Mouse (Mus musculus): ENCODE data around the gene Matn4. TPM values are rescaled to one million over a fixed set of nuclear protein-coding genes. Genes with fewer than 3 reads are reported as not detected.

Matn4 gene
- total and polyA plus RNA-seq, 2 experiments from 2014 or later, result 1.1 to 1.7 TPM

DNA sequence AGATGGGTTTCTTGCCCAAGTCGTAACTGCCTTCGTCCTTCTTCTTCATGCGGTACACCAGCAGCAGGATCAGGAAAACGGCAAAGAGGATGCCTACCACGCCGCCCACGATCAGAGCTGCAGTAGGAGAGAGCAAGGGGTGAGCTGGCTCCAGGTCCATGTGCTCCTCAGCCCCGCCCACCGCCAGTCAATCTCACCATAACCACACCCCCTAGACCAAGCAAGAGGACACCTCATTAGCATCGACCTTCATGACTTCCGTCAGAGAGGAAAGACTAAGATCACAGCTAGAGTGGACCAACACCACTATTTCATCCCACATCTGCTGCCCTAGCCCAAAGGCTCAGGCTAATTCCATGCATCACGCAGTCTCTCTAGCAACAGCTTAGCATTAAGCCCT lies 21.2 kb upstream of the Matn4 start:
- H3K4me3 ChIP-seq (ENCODE audit: low read depth, low read length), result no peak overlapping the region
- no peak for ATAC-seq (ENCODE audit: insufficient read depth, low read depth)
- WGBS, result 41% methylated on average over 12 of the region's 12 CpGs

DNA sequence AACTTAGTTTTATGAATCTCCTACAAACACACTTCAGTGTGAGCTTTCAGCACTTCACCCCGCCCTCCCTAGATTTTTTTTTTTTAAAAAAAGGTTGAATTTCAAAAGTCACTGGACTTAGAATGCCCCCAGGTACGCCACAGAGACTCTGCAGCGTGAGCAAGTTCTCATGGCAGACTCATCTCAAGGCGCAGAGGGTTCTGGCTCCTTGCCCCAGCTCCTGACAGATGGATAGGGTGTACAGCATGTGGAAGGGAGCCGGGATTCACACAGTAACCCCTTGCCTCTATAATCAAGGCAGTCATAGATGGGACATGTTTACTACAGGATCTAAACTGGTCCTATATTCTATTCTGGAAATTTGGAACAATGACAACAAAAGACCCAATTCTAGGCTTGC lies 20.4 kb upstream of the Matn4 start:
- no peak for TF ChIP-seq EP300 (IDR thresholded peaks at IDR 0.05; ENCODE audit: low read depth)
- no peak for TF ChIP-seq CTCF (IDR thresholded peaks at IDR 0.05; ENCODE audit: low read depth)
- no peak for ATAC-seq (ENCODE audit: insufficient read depth, low read depth)
- peaks cover 32% of the 10 kb centered on the region for H3K36me3 ChIP-seq (replicated peaks; ENCODE audit: control insufficient read depth, insufficient read depth, low read length)

More for the DNA sequence above, 21.2 kb upstream of the Matn4 start:
- H3K4me1 ChIP-seq (ENCODE audit: control insufficient read depth, insufficient read depth), result no peaks in the 10 kb centered on the region
- no peak overlapping the region for H3K9ac ChIP-seq (replicated peaks; ENCODE audit: low read depth, low read length)
- DNase-seq (ENCODE audit: low spot score), result no peak
- no peak for TF ChIP-seq EP300 (IDR thresholded peaks at IDR 0.05; ENCODE audit: low read depth)
- no peak for TF ChIP-seq CTCF (IDR thresholded peaks at IDR 0.05; ENCODE audit: low read depth)
- H3K9me3 ChIP-seq (replicated peaks; ENCODE audit: control insufficient read depth, low read length), result no peaks in the 10 kb centered on the region
- no peak overlapping the region for H3K4me2 ChIP-seq (ENCODE audit: low read depth, low read length)
- no peak overlapping the region for H3K27ac ChIP-seq (ENCODE audit: low read depth)
- H3K36me3 ChIP-seq (replicated peaks; ENCODE audit: control insufficient read depth, insufficient read depth, low read length), result peaks cover 32% of the 10 kb centered on the region
- H3K27me3 ChIP-seq (ENCODE audit: control insufficient read depth, insufficient read depth, low read length), result 0 out of 2 replicates have a peak, but pooled peaks cover 4% of the 10 kb centered on the region

DNA sequence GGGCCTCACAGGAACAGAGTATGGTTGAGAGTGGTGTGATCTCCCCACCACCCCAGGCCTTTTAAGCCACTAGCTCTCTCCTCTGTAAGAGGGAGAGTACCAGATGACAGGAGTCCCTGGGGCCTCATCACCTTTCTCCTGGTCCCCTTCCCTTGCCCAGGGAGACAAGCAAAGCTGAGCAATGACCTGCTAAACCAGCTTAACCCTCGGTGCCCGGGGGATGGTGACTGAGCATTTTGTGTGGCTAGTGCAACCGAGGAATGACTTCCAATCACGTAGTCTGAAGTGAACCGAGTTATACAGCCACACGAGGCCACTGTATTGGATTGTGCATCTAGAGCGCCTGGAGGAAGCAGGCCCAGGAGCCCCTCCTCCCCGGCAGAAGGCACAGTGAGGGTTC lies 19.4 kb upstream of the Matn4 start:
- Histone ChIP-seq H3K27me3 (ENCODE audit: control insufficient read depth, insufficient read depth, low read length) (0 out of 2 replicates have a peak, but pooled peaks cover 5% of the 10 kb centered on the region), H3K9me3 (replicated peaks; ENCODE audit: control insufficient read depth, low read length) (no peaks in the 10 kb centered on the region), H3K36me3 (replicated peaks; ENCODE audit: control insufficient read depth, insufficient read depth, low read length) (peaks cover 31% of the 10 kb centered on the region), H3K4me2 (ENCODE audit: low read depth, low read length) (no peak overlapping the region), H3K27ac (ENCODE audit: low read depth) (no peak overlapping the region), H3K9ac (replicated peaks; ENCODE audit: low read depth, low read length) (no peak overlapping the region), H3K4me1 (ENCODE audit: control insufficient read depth, insufficient read depth) (no peaks in the 10 kb centered on the region), H3K4me3 (ENCODE audit: low read depth, low read length) (no peak overlapping the region)
- WGBS, result 86% methylated on average over 8 of the region's 8 CpGs
- TF ChIP-seq CTCF (IDR thresholded peaks at IDR 0.05; ENCODE audit: low read depth) (no peak), EP300 (IDR thresholded peaks at IDR 0.05; ENCODE audit: low read depth) (no peak)
- no peak for ATAC-seq (ENCODE audit: insufficient read depth, low read depth)
- no peak for DNase-seq (ENCODE audit: low spot score)

More for the DNA sequence above, 20.4 kb upstream of the Matn4 start:
- Histone ChIP-seq H3K27me3 (ENCODE audit: control insufficient read depth, insufficient read depth, low read length) (0 out of 2 replicates have a peak, but pooled peaks cover 4% of the 10 kb centered on the region), H3K4me1 (ENCODE audit: control insufficient read depth, insufficient read depth) (no peaks in the 10 kb centered on the region), H3K4me2 (ENCODE audit: low read depth, low read length) (no peak overlapping the region), H3K9ac (replicated peaks; ENCODE audit: low read depth, low read length) (no peak overlapping the region), H3K9me3 (replicated peaks; ENCODE audit: control insufficient read depth, low read length) (no peaks in the 10 kb centered on the region), H3K4me3 (ENCODE audit: low read depth, low read length) (no peak overlapping the region), H3K27ac (ENCODE audit: low read depth) (no peak overlapping the region)
- 88% methylated on average over 5 of the region's 5 CpGs for WGBS
- DNase-seq (ENCODE audit: low spot score), result no peak

DNA sequence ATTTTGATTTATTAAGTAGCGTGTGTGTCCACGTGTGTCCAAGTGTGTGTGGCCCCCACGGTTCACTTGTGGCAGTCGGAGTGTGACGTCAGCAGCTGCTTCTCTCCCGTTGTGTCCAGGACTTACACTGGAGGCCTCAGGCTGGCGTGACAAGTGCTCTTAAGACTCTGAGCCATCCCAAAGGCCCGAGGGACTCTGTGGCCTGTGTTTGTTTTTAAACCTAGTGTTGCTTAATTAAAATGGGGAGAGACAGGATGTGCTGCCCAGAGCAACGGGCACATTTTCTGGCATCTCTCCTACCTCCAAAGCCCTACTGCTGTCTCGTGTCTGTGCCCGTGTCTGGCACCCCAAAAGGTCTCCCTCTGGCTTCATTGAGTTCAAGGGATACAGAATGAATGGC lies 18.5 kb upstream of the Matn4 start:
- H3K9me3 ChIP-seq (replicated peaks; ENCODE audit: control insufficient read depth, low read length), result no peaks in the 10 kb centered on the region
- TF ChIP-seq EP300 (IDR thresholded peaks at IDR 0.05; ENCODE audit: low read depth) (no peak), CTCF (IDR thresholded peaks at IDR 0.05; ENCODE audit: low read depth) (no peak)
- no peak overlapping the region for H3K4me2 ChIP-seq (ENCODE audit: low read depth, low read length)
- no peak overlapping the region for H3K4me3 ChIP-seq (ENCODE audit: low read depth, low read length)
- H3K27ac ChIP-seq (ENCODE audit: low read depth), result no peak overlapping the region
- no peak for ATAC-seq (ENCODE audit: insufficient read depth, low read depth)
- no peaks in the 10 kb centered on the region for H3K4me1 ChIP-seq (ENCODE audit: control insufficient read depth, insufficient read depth)
- peaks cover 6% of the 10 kb centered on the region; the same call in 1 of the 2 replicates for H3K27me3 ChIP-seq (ENCODE audit: control insufficient read depth, insufficient read depth, low read length)
- 85% methylated on average over 11 of the region's 11 CpGs for WGBS
- H3K9ac ChIP-seq (replicated peaks; ENCODE audit: low read depth, low read length), result no peak overlapping the region
- no peak for DNase-seq (ENCODE audit: low spot score)
- H3K36me3 ChIP-seq (replicated peaks; ENCODE audit: control insufficient read depth, insufficient read depth, low read length), result peaks cover 22% of the 10 kb centered on the region

DNA sequence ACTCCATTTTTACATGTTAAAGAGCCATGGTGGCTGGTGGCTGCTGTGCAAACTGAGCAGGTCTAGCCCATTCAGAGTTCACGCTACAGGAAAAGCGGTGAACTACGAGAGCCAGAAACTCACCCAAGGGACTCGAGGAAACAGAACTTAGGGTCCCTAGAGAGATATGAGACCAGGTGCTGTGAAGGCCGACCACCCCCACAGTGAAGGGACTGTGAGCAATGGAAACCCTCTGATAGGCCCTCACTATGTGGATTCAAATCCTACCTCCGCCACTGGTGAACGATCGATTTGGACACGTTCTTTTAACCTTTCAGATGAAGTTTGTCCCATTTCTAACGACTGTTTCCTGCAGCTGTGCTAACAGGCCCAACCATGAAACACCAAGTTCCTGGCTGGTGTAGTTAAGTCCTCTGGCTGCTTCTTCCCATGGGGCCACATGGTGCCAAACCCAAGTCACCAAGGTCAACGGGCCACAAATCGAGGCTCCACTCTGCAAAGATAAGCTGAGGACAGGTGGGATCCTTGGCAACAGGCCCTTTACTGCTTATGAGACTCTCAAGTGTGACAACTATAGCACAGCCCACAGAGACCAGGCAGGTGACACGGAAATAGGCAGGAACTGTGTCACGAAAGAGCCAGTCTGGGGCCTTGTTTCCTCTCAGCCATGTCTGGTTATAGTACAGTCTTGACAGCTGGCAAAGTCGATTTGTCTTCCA lies 17.9 kb upstream of the Matn4 start:
- Histone ChIP-seq H3K9me3 (replicated peaks; ENCODE audit: control insufficient read depth, low read length) (no peaks in the 10 kb centered on the region), H3K27ac (ENCODE audit: low read depth) (no peak overlapping the region), H3K9ac (replicated peaks; ENCODE audit: low read depth, low read length) (no peak overlapping the region), H3K4me2 (ENCODE audit: low read depth, low read length) (no peak overlapping the region), H3K36me3 (replicated peaks; ENCODE audit: control insufficient read depth, insufficient read depth, low read length) (peaks cover 16% of the 10 kb centered on the region), H3K27me3 (ENCODE audit: control insufficient read depth, insufficient read depth, low read length) (peaks cover 6% of the 10 kb centered on the region; the same call in 1 of the 2 replicates), H3K4me3 (ENCODE audit: low read depth, low read length) (no peak overlapping the region), H3K4me1 (ENCODE audit: control insufficient read depth, insufficient read depth) (no peaks in the 10 kb centered on the region)
- no peak for DNase-seq (ENCODE audit: low spot score)
- TF ChIP-seq CTCF (IDR thresholded peaks at IDR 0.05; ENCODE audit: low read depth) (no peak), EP300 (IDR thresholded peaks at IDR 0.05; ENCODE audit: low read depth) (no peak)
- ATAC-seq (ENCODE audit: insufficient read depth, low read depth), result no peak
- WGBS, result 72% methylated on average over 15 of the region's 15 CpGs
